Mouse (Mus musculus) brain, adult 10 weeks (tissue): ENCODE measurements around the gene Pdgfb. TPM values are rescaled to one million over a fixed set of nuclear protein-coding genes. Genes with fewer than 3 reads are reported as not detected.

Experiments
- polyA plus RNA-seq: library from polyadenylated mRNA; stranded (reverse); fragments of 350-450 nt; fragmentation: Illumina TruSeq; extraction: RNeasy Lipid Tissue Mini Kit (QIAGEN cat#74804); gene quantifications from one replicate; pipeline ENCODE4 v1.2.3, GENCODE M21; 2015; ENCODE audit warnings: low read depth, low replicate concordance

The Pdgfb gene
- polyA plus RNA-seq, result 17.7 TPM

DNA sequence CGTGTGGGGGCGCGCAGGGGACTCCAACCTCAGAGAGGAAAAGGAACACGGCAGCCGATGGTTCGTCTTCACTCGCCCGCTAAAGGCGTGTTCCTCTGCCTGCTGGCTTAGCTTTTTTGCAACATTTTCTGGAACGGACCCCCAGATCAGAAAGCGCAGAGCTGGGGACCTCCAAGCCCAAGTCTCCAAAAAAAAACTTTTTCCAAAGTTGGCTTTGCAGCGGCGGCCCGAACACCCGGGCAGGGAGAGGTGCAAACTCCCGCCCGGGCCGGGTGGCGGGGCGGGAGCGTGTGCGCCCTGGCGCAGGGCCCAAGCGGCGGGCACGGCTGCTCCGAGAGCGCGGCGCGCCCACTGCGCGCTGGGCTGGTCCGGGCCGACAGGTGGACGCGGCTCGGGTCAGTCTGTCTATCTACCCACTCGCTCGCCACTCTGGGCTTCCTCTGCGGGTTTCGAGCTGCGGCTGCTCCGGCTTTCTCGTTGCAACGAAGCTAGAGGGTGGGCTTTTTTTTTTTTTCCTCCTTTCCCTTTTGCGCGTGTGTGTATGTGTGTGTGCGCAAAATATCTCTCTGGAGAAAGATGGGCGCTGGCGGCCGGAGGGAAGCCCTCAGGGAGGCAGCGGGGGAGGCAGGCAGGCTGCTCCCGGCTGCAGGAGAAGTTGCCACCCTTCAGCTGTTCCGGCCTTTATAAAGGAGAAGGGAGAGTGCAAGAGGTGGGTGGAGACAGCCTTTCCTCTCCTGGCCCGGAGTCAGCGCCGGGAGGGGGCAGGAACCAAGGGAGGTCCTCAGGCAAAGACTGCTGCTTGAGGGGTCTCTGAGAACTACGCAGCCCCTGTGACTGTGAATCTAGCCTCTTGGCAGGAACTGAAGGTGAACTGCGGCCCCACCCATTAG, at the start of gene Pdgfb:
Gene Pdgfb (minus strand): TSS at position 657 of the 890 bp plus-strand sequence.

DNA sequence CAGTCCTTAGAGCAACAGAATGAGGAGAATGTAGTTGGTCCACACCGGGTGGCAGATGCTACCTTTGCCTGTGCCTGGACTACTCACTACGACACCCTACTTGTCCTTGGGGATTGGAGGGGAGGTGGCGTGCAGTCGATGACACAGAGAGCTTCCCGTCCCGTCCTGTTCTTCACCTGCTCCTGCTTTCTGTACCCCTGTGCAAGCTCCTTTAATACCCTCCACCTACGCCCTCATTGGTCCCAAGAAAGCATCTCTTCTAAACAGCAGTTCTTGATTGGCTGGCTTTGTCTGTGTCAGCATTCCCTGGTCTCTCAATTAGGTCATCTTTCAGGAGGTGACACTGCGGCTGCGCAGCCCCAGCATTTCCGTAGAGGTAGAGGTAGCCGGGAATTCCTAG, 43.8 kb downstream of the Pdgfb start, which contains the start of gene Cbx7:
Gene Cbx7 (minus strand): TSS at position 180 of the 400 bp plus-strand sequence.

Other genes starting within 250 kb of the Pdgfb start
- 61.1 TPM for gene Dnal4, start 237.1 kb downstream of the Pdgfb start, polyA plus RNA-seq
- 308 TPM for gene Nptxr, start 210.2 kb downstream of the Pdgfb start, polyA plus RNA-seq
- gene Npcd, start 180.7 kb downstream of the Pdgfb start, polyA plus RNA-seq, result 1.3 TPM
- 200 TPM for gene Cbx6, start 180.3 kb downstream of the Pdgfb start, polyA plus RNA-seq
- 3.8 TPM for gene Apobec3, start 123.3 kb downstream of the Pdgfb start, polyA plus RNA-seq
- gene Cbx7, start 43.9 kb downstream of the Pdgfb start, polyA plus RNA-seq, result 52.6 TPM
- 307 TPM for gene Syngr1, start 76.4 kb upstream of the Pdgfb start, polyA plus RNA-seq
- 1,138 TPM for gene Rpl3, start 76.9 kb upstream of the Pdgfb start, polyA plus RNA-seq
- gene Tab1, start 118.2 kb upstream of the Pdgfb start, polyA plus RNA-seq, result 20.6 TPM
- gene Mgat3, start 158.7 kb upstream of the Pdgfb start, polyA plus RNA-seq, result 83.1 TPM
- gene Mief1, start 219.0 kb upstream of the Pdgfb start, polyA plus RNA-seq, result 14.1 TPM
- gene AC140267.1, start 220.9 kb upstream of the Pdgfb start, polyA plus RNA-seq, result not detected
- 207 TPM for gene Atf4, start 240.2 kb upstream of the Pdgfb start, polyA plus RNA-seq
- gene Rps19bp1, start 249.3 kb upstream of the Pdgfb start, polyA plus RNA-seq, result 46.0 TPM